Mouse (Mus musculus): ENCODE data around the gene Slc1a2. TPM values are rescaled to one million over a fixed set of nuclear protein-coding genes. Genes with fewer than 3 reads are reported as not detected.

Gene Slc1a2
- polyA plus RNA-seq, 1 experiment from 2014 or later = 18.3 TPM

GRCm38 (mm10) chr2:102712678-102713628 is 54.5 kb downstream of the Slc1a2 start:
- H3K4me3 ChIP-seq (ENCODE audit: low read length) = no peak overlapping the region
- no peaks in the 10 kb centered on the region for H3K4me1 ChIP-seq (ENCODE audit: control insufficient read depth, insufficient read depth, low read depth, low read length)
- 83% methylated on average over 7 of the region's 7 CpGs for WGBS
- H3K36me3 ChIP-seq (ENCODE audit: control insufficient read depth, insufficient read depth, low read length) = no peaks in the 10 kb centered on the region
- H3K27ac ChIP-seq (ENCODE audit: low read depth, low read length) = no peak overlapping the region
- no peaks in the 10 kb centered on the region for H3K27me3 ChIP-seq (replicated peaks; ENCODE audit: control insufficient read depth, insufficient read depth, low read length)
- H3K9me3 ChIP-seq (ENCODE audit: control insufficient read depth, low read length) = no peaks in the 10 kb centered on the region
- ATAC-seq = no peak
- no peak overlapping the region for H3K4me2 ChIP-seq (ENCODE audit: low read length)
- no peak overlapping the region for H3K9ac ChIP-seq (ENCODE audit: low read depth, low read length)

- Histone ChIP-seq H3K4me3 (ENCODE audit: low read length) (no peak overlapping the region), H3K4me2 (ENCODE audit: low read length) (no peak overlapping the region), H3K27ac (ENCODE audit: low read depth, low read length) (no peak overlapping the region), H3K36me3 (ENCODE audit: control insufficient read depth, insufficient read depth, low read length) (no peaks in the 10 kb centered on the region), H3K4me1 (ENCODE audit: control insufficient read depth, insufficient read depth, low read depth, low read length) (no peaks in the 10 kb centered on the region), H3K9me3 (ENCODE audit: control insufficient read depth, low read length) (no peaks in the 10 kb centered on the region), H3K9ac (ENCODE audit: low read depth, low read length) (no peak overlapping the region), H3K27me3 (replicated peaks; ENCODE audit: control insufficient read depth, insufficient read depth, low read length) (no peaks in the 10 kb centered on the region)
- WGBS = 77% methylated on average over 2 of the region's 2 CpGs
- ATAC-seq = no peak
These were observed 55.9 kb downstream of the Slc1a2 start for GRCm38 (mm10) chr2:102714320-102714719.

- H3K9me3 ChIP-seq (ENCODE audit: control insufficient read depth, low read length) = no peaks in the 10 kb centered on the region
- H3K36me3 ChIP-seq (ENCODE audit: control insufficient read depth, insufficient read depth, low read length) = no peaks in the 10 kb centered on the region
- no peak for ATAC-seq
- H3K27me3 ChIP-seq (replicated peaks; ENCODE audit: control insufficient read depth, insufficient read depth, low read length) = no peaks in the 10 kb centered on the region
- no peak overlapping the region for H3K4me3 ChIP-seq (ENCODE audit: low read length)
- no peaks in the 10 kb centered on the region for H3K4me1 ChIP-seq (ENCODE audit: control insufficient read depth, insufficient read depth, low read depth, low read length)
- H3K9ac ChIP-seq (ENCODE audit: low read depth, low read length) = no peak overlapping the region
- 68% methylated on average over 1 of the region's 1 CpGs for WGBS
- no peak overlapping the region for H3K4me2 ChIP-seq (ENCODE audit: low read length)
- no peak overlapping the region for H3K27ac ChIP-seq (ENCODE audit: low read depth, low read length)
These were observed 57.3 kb downstream of the Slc1a2 start for GRCm38 (mm10) chr2:102715754-102716153.

GRCm38 (mm10) chr2:102721859-102722258 is 63.4 kb downstream of the Slc1a2 start:
- no peak for ATAC-seq
- Histone ChIP-seq H3K4me3 (ENCODE audit: low read length) (no peak overlapping the region), H3K9me3 (ENCODE audit: control insufficient read depth, low read length) (no peaks in the 10 kb centered on the region), H3K4me1 (ENCODE audit: control insufficient read depth, insufficient read depth, low read depth, low read length) (no peaks in the 10 kb centered on the region), H3K36me3 (ENCODE audit: control insufficient read depth, insufficient read depth, low read length) (no peaks in the 10 kb centered on the region), H3K27ac (ENCODE audit: low read depth, low read length) (no peak overlapping the region), H3K27me3 (replicated peaks; ENCODE audit: control insufficient read depth, insufficient read depth, low read length) (no peaks in the 10 kb centered on the region), H3K9ac (ENCODE audit: low read depth, low read length) (no peak overlapping the region), H3K4me2 (ENCODE audit: low read length) (no peak overlapping the region)
- WGBS = 73% methylated on average over 2 of the region's 2 CpGs

- H3K27me3 ChIP-seq (replicated peaks; ENCODE audit: control insufficient read depth, insufficient read depth, low read length) = no peaks in the 10 kb centered on the region
- H3K4me1 ChIP-seq (ENCODE audit: control insufficient read depth, insufficient read depth, low read depth, low read length) = no peaks in the 10 kb centered on the region; the same call in 1 of the 2 replicates
- no peak for ATAC-seq
- no peaks in the 10 kb centered on the region for H3K9me3 ChIP-seq (ENCODE audit: control insufficient read depth, low read length)
- no peaks in the 10 kb centered on the region for H3K36me3 ChIP-seq (ENCODE audit: control insufficient read depth, insufficient read depth, low read length)
- H3K27ac ChIP-seq (ENCODE audit: low read depth, low read length) = no peak overlapping the region
- no peak overlapping the region for H3K4me3 ChIP-seq (ENCODE audit: low read length)
- H3K4me2 ChIP-seq (ENCODE audit: low read length) = no peak overlapping the region
- WGBS = 73% methylated on average over 3 of the region's 3 CpGs
- H3K9ac ChIP-seq (ENCODE audit: low read depth, low read length) = no peak overlapping the region
These were observed 66.6 kb downstream of the Slc1a2 start for GRCm38 (mm10) chr2:102725054-102725453.

- Histone ChIP-seq H3K36me3 (ENCODE audit: control insufficient read depth, insufficient read depth, low read length) (no peaks in the 10 kb centered on the region), H3K4me1 (ENCODE audit: control insufficient read depth, insufficient read depth, low read depth, low read length) (peaks cover 3% of the 10 kb centered on the region), H3K9ac (ENCODE audit: low read depth, low read length) (no peak overlapping the region), H3K4me2 (ENCODE audit: low read length) (no peak overlapping the region), H3K27me3 (replicated peaks; ENCODE audit: control insufficient read depth, insufficient read depth, low read length) (no peaks in the 10 kb centered on the region), H3K4me3 (ENCODE audit: low read length) (no peak overlapping the region), H3K9me3 (ENCODE audit: control insufficient read depth, low read length) (no peaks in the 10 kb centered on the region), H3K27ac (ENCODE audit: low read depth, low read length) (no peak overlapping the region)
- 62% methylated on average over 5 of the region's 5 CpGs for WGBS
- ATAC-seq = no peak
These were observed 71.9 kb downstream of the Slc1a2 start for GRCm38 (mm10) chr2:102730386-102730785.

GRCm38 (mm10) chr2:102730788-102731187 is 72.3 kb downstream of the Slc1a2 start:
- ATAC-seq = no peak
- Histone ChIP-seq H3K9ac (ENCODE audit: low read depth, low read length) (no peak overlapping the region), H3K27me3 (replicated peaks; ENCODE audit: control insufficient read depth, insufficient read depth, low read length) (no peaks in the 10 kb centered on the region), H3K4me2 (ENCODE audit: low read length) (no peak overlapping the region), H3K36me3 (ENCODE audit: control insufficient read depth, insufficient read depth, low read length) (no peaks in the 10 kb centered on the region), H3K27ac (ENCODE audit: low read depth, low read length) (no peak overlapping the region), H3K9me3 (ENCODE audit: control insufficient read depth, low read length) (no peaks in the 10 kb centered on the region), H3K4me3 (ENCODE audit: low read length) (no peak overlapping the region), H3K4me1 (ENCODE audit: control insufficient read depth, insufficient read depth, low read depth, low read length) (peaks cover 3% of the 10 kb centered on the region)
- WGBS = 51% methylated on average over 8 of the region's 8 CpGs

GRCm38 (mm10) chr2:102733128-102733527 is 74.7 kb downstream of the Slc1a2 start:
- ATAC-seq = no peak

GRCm38 (mm10) chr2:102734055-102734454 is 75.6 kb downstream of the Slc1a2 start:
- H3K9ac ChIP-seq (ENCODE audit: low read depth, low read length) = no peak overlapping the region
- H3K36me3 ChIP-seq (ENCODE audit: control insufficient read depth, insufficient read depth, low read length) = 0 out of 2 replicates have a peak, but pooled peaks cover 5% of the 10 kb centered on the region
- H3K27me3 ChIP-seq (replicated peaks; ENCODE audit: control insufficient read depth, insufficient read depth, low read length) = no peaks in the 10 kb centered on the region
- H3K4me1 ChIP-seq (ENCODE audit: control insufficient read depth, insufficient read depth, low read depth, low read length) = peaks cover 3% of the 10 kb centered on the region
- 84% methylated on average over 3 of the region's 3 CpGs for WGBS
- H3K4me3 ChIP-seq (ENCODE audit: low read length) = no peak overlapping the region
- H3K9me3 ChIP-seq (ENCODE audit: control insufficient read depth, low read length) = no peaks in the 10 kb centered on the region
- no peak for ATAC-seq
- H3K27ac ChIP-seq (ENCODE audit: low read depth, low read length) = no peak overlapping the region
- H3K4me2 ChIP-seq (ENCODE audit: low read length) = no peak overlapping the region

More at GRCm38 (mm10) chr2:102733128-102733527, 74.7 kb downstream of the Slc1a2 start:
- WGBS = 87% methylated on average over 4 of the region's 4 CpGs
- Histone ChIP-seq H3K36me3 (ENCODE audit: control insufficient read depth, insufficient read depth, low read length) (no peaks in the 10 kb centered on the region), H3K27me3 (replicated peaks; ENCODE audit: control insufficient read depth, insufficient read depth, low read length) (no peaks in the 10 kb centered on the region), H3K9me3 (ENCODE audit: control insufficient read depth, low read length) (no peaks in the 10 kb centered on the region), H3K27ac (ENCODE audit: low read depth, low read length) (no peak overlapping the region), H3K4me2 (ENCODE audit: low read length) (no peak overlapping the region), H3K4me3 (ENCODE audit: low read length) (no peak overlapping the region), H3K4me1 (ENCODE audit: control insufficient read depth, insufficient read depth, low read depth, low read length) (peaks cover 3% of the 10 kb centered on the region), H3K9ac (ENCODE audit: low read depth, low read length) (no peak overlapping the region)
